Mouse (Mus musculus) urinary bladder, postnatal 36 days (tissue): ENCODE results near the gene Scn4b.
A peak's percentile ranks its signal among the peaks of the same experiment; 100 is the strongest.

Experiments used
- DNase-seq, 2 experiments: peaks; one replicate each; pipeline ENCODE4 v3.0.0; 2022; ENCODE audit warnings: low spot score in 2 of 2, mixed read lengths in 1 of 2

The Scn4b gene

GRCm38 (mm10) chr9:45138191-45139032, at the start of gene Scn4b:
Gene Scn4b, plus strand, starts transcription at chr9:45138395.
- DNase-seq, result peak in 1 of 2 experiments; percentile 31

- DNase-seq, result no peak
These were observed 47.4 kb upstream of the Scn4b start for GRCm38 (mm10) chr9:45090811-45091210.

DNA sequence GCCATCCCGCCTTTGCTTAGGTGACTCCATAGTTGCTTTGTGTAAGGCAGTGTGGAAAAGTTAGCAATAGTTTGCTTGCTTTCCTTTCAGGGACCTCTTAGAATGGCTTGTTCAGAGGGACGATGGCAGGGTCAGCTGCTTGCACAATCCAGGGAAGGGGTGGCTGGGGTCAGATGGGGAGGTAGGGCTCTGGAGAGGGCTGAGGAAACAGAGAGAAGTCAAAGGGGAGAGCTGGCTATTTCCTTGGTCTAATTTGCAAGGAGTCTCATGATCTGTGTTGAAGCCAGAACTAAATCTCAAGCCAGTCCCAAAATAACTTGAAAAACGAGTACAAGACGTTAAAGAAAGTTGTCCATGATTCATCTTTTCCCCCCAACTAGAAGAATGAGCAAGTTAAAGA, 45.6 kb upstream of the Scn4b start:
- no peak for DNase-seq

GRCm38 (mm10) chr9:45095149-45095937, 42.9 kb upstream of the Scn4b start:
- DNase-seq, result no peak

- DNase-seq, result no peak
These were observed 40.3 kb upstream of the Scn4b start for GRCm38 (mm10) chr9:45097877-45098276.

GRCm38 (mm10) chr9:45098426-45098825, 39.8 kb upstream of the Scn4b start:
- DNase-seq, result no peak

DNA sequence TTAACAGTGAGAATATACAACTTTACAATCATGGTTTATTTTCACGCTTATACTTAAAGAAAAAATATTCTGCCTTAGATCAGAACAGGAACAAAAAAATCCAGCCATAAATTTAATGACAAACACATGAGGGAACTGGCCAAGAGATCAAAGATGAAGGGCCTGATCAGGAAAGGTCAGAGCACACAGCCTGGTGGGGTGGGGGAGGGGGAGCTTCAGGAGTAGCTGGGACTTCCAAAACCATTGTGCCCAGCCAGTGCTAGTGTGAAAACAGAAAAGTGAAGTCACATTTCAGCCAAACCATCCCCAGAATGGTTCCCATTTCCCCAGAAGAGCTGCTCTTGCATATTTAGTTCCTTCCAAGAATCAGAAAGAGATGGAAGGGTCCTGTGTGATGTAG, 35.7 kb upstream of the Scn4b start:
- no peak for DNase-seq

GRCm38 (mm10) chr9:45103211-45103979, 34.8 kb upstream of the Scn4b start:
- DNase-seq, result no peak

- no peak for DNase-seq
These were observed 32.4 kb upstream of the Scn4b start for GRCm38 (mm10) chr9:45105596-45106374.

DNA sequence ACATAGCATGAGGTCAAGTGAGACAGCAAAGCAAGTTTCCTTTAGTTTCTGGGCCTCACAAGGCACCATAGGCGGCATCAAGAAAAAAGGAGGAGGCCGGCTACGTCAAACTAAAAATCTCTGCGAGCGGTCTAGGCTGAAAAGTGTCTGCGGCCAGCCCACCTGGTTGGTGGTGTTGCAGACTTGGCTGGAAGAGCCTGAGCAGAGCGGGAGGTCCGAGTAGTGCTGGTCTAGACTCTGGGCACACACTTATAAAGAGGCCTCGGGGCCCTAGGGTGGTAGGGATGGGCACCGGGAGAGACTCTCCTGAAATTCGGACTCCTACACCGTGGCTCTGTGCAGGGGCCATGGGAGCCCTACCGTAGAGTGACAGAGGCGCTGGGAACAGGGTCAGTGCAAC, 22.5 kb upstream of the Scn4b start:
- no peak for DNase-seq

GRCm38 (mm10) chr9:45116819-45117218, 21.4 kb upstream of the Scn4b start:
- DNase-seq, result no peak

- no peak for DNase-seq
These were observed 20.3 kb upstream of the Scn4b start, which contains the start of gene Scn2b for GRCm38 (mm10) chr9:45117741-45118431. Gene Scn2b, plus strand, starts transcription at chr9:45117782.

- DNase-seq, result no peak
These were observed 19.6 kb upstream of the Scn4b start for GRCm38 (mm10) chr9:45118552-45118951.

- DNase-seq, result no peak
These were observed 18.8 kb upstream of the Scn4b start for GRCm38 (mm10) chr9:45119316-45119953.

GRCm38 (mm10) chr9:45119954-45120530, 18.2 kb upstream of the Scn4b start:
- DNase-seq, result no peak

- no peak for DNase-seq
These were observed 17.6 kb upstream of the Scn4b start for GRCm38 (mm10) chr9:45120567-45120966.

GRCm38 (mm10) chr9:45121001-45121400, 17.2 kb upstream of the Scn4b start:
- no peak for DNase-seq

DNA sequence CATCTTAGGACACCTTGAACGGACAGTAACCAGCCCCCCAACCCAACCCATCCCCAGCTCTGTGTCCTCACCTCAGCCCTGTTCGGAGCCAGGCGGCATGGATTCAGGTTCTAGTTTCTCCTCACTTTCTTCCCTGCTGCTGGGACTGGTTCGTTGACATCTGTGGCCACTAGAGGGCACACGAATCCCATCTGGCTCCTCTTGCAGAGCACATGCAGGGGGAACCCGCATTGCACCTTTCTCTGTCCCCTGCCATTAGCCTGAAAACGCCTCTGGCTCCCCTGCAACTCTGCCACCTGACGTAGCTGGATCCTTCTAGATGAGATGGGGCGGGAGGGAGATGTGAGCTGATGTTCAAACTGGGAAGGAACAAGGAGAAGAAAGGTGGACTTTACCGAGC, 16.4 kb upstream of the Scn4b start:
- DNase-seq, result peak; percentile 53 to 71

- peak in 1 of 2 experiments; percentile 42 for DNase-seq
These were observed 15.9 kb upstream of the Scn4b start for GRCm38 (mm10) chr9:45122209-45122761.
